Mouse (Mus musculus) right cerebral cortex, postnatal 10 days (tissue): ENCODE measurements at regions not wholly inside any gene's neighbourhood (a gene's known extent, or its start where the extent isn't known, plus 50 kb on each side); places are given as distances from the start of the nearest gene placed in this dataset.
A peak's percentile ranks its signal among the peaks of the same experiment; 100 is the strongest.

ENCODE experiments used
- DNase-seq, 2 experiments: peaks; one replicate each; pipeline ENCODE4 v3.0.0; 2021; ENCODE audit warnings: low spot score in 2 of 2

- DNase-seq, result peak; percentile 62 to 75
These were observed 516.9 kb downstream of the Pdcd6ip start for GRCm38 (mm10) chr9:113191163-113191562.

GRCm38 (mm10) chr9:113181182-113181581 is 526.9 kb downstream of the Pdcd6ip start:
- DNase-seq, result peak; percentile 33 to 52

DNA sequence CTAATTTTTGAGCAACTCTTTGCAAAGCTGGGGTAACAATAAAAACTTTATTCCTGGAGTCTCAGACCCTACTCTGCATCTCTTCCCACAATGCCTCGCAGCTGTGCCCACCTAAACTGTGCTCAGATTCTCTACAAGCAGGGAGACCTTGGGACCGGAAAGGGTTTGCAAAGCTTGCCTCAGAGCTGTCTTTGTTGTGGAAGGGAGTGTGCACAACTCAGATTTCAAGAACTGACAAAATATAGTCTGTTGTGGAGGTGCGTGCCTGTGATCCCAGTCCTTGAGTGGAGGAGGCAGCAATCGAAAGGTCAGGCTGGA is 530.2 kb downstream of the Pdcd6ip start:
- DNase-seq, result no peak

- peak; percentile 87 to 95 for DNase-seq
These were observed 530.7 kb downstream of the Pdcd6ip start for GRCm38 (mm10) chr9:113177181-113177917.

- peak; percentile 50 to 68 for DNase-seq
These were observed 536.2 kb downstream of the Pdcd6ip start for GRCm38 (mm10) chr9:113171767-113172405.

DNA sequence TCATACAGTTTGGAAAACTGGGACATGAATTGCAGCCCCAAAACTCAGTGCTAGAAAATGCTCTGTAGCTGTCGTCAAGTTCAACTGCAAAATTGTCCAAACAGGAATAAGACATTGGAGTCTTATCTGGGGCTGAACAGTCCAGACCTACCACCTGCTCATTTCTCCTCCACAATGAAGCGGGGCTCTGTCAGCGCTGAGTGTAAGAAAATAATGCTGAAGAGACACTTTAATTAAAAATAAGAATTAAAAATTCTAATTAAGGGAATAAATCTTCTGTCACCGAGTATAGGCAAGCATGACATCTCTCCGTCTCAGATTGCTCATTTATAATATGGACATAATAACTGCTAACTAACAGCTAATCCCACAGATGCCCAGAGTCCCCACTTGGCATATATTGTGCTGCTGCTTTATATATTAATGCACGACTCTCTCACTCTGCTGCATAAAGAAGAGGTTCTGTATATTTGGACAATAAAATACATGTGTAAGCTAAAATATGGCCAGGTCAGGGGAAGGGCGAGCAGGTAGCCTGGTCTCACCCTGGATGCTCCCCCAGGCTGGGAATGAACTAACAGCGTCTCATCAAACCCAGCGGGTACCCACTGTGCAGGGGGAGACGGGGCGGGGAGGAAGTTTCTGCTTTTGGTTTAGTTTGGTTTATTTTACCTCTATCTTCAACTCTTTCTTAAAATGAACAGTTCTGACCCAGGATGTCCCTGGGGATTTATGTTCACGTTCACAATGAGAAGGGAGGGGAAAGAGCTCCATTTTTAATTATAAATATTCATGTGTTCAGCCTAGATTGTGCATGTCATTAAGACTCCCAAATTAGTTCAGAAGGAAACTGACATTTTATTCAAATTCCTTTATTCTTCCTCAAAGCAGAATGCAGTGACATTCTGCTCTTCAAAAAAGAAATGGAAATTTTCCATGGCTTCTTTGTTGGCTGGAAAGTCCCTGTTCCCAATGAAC is 544.9 kb downstream of the Pdcd6ip start:
- DNase-seq, result peak; percentile 40 to 60

DNA sequence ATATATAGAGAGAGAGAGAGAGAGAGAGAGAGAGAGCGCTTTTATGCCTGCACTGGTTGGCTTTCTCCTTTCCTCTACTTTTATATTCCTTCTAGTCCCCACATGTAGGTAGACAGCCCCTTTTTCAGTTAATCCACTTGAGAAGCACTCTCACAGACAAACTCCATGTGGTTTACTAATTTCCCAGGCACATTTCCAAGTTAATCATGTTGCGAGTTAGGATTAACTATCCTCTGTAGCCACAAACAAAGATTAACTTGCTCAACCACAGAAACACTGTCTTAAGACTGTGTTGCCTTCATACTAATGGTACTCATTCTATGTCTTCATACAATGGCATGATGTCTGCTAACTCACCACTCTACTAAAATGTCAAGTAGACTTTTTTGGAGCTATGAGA is 548.0 kb downstream of the Pdcd6ip start:
- no peak for DNase-seq

DNA sequence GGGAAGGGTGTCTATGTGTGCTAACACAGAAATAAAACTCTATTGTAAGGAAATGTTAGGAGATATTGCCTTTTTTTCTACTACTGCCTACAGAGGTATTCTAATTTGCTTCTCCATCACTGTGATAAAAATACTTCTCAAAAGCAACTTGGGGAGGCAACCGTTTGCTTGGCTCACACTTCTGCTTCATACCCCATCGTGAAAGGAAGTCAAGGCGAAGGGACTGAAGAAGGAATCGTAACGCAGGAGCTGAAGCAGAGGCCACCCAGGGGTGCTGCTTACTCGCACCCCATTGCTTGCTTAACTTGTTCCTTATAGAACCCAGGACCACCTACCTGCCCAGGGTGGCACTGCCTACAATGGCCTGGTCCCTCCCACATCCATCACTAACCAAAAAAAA is 550.0 kb downstream of the Pdcd6ip start:
- peak in 1 of 2 experiments; percentile 58 for DNase-seq

- peak in 1 of 2 experiments; percentile 48 for DNase-seq
These were observed 550.5 kb downstream of the Pdcd6ip start for GRCm38 (mm10) chr9:113157474-113158076.

GRCm38 (mm10) chr9:113156707-113157106 is 551.4 kb downstream of the Pdcd6ip start:
- no peak for DNase-seq

GRCm38 (mm10) chr9:113149084-113149483 is 559.0 kb downstream of the Pdcd6ip start:
- DNase-seq, result no peak

DNA sequence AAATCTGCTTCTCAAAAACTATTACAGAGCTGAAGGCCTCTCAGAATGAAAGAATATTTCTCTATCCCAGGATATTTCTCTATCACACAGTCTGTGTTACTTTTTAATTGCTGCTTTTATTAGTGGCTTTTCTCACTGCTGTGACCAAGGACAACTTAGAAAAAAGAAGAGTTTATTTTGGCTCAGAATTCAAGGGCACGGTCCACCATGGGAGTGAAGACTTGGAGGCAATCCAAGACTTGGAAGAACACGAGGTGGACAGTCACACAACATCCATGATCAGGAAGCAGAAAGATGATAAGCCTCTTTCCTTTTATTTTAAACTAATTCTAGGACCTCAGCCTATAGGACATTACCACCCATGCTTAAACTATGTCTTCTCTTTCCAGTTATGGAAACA is 561.5 kb downstream of the Pdcd6ip start:
- no peak for DNase-seq

DNA sequence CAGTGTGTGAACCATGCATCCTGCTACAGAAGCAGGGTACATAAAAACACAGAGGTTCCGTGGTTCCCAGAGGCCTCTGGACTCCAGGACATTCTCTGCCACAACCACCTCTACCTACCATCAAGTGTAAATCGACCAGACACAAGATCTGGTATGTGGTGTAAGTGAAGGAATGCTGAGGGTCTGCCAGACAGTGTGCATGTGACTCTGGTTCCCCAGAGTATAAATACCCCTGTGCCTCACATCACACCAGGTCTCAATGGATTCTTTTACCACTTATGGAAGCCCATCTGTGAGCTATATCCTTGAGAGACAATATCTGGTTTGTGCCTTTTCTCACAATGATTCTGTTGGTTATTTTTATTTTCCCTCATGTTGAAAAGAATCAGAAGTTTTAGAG is 563.0 kb downstream of the Pdcd6ip start:
- no peak for DNase-seq

GRCm38 (mm10) chr9:113134611-113135010 is 573.4 kb downstream of the Pdcd6ip start:
- peak in 1 of 2 experiments; percentile 61 for DNase-seq

- peak in 1 of 2 experiments; percentile 34 for DNase-seq
These were observed 584.9 kb downstream of the Pdcd6ip start for GRCm38 (mm10) chr9:113123004-113123692.

DNA sequence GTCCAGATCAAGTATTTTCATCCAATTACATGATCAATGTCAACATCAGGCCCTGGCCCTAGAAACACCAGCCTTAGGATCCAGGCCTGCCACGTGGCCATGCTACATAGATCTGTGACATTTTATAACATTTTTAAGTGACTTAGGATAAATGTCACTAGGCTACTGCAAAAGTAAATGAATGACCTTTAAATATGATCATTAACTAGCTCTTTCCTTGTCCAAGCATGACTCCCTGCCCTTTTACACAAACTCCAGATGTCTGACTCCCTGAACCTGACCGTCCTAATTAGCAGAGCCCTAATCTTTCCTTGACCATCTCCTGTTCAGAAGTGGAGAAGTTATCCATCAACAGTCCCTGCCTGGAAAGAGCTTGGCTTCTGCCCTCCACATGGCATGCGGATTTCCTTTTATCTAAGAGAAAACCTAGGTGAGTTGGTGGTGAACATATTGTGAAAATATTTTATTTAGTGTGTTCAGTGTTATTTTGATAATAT is 585.8 kb downstream of the Pdcd6ip start:
- DNase-seq, result no peak

DNA sequence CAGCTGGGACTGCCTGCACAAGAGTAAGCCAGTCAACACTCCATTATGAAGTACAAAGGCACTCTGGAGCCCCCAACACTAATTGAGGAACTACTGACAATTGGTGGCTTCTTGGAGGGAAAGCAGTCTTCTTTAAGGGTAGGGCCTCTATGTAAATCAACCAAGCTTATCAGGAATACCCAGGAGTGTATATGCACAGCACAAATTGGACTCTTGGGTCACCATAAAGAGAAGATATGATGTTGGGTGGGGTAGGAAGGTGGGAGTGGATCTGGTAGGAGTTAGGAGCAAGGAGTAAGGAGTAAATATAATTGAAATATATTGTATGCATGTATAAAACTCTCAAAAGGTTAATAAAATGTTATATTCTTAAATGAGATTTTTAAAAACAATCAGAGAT is 587.7 kb downstream of the Pdcd6ip start:
- no peak for DNase-seq

GRCm38 (mm10) chr9:113119721-113120120 is 588.3 kb downstream of the Pdcd6ip start:
- DNase-seq, result no peak

DNA sequence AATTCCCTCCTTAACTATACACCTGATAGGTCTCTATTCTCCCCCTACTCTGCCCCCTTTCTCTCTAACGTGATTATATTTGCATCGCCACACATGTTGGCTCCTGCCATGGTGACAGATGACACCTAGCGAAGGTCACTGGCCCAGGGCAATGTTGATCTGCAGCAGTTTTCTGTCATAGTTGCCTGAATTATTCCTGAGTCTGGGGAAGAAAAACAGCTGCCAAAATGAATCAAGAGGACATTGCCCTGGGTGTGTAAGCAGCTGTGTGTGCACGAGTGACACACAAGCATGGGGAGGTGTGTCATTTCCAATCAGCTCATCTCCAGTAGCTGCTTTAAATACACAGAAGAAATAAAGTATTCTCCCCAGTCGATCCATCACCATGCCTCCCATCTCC is 592.5 kb downstream of the Pdcd6ip start:
- no peak for DNase-seq

GRCm38 (mm10) chr9:113112753-113113152 is 595.3 kb downstream of the Pdcd6ip start:
- DNase-seq, result no peak

GRCm38 (mm10) chr9:113101733-113102132 is 606.3 kb downstream of the Pdcd6ip start:
- DNase-seq, result no peak
